Mouse (Mus musculus) ovary, postnatal 14 days (tissue): ENCODE measurements around the gene Spindoc.
A peak's percentile ranks its signal among the peaks of the same experiment; 100 is the strongest.

Source experiments
- DNase-seq: peaks from one replicate; pipeline ENCODE4 v3.0.0; 2022; ENCODE audit warnings: low spot score

Gene Spindoc

DNA sequence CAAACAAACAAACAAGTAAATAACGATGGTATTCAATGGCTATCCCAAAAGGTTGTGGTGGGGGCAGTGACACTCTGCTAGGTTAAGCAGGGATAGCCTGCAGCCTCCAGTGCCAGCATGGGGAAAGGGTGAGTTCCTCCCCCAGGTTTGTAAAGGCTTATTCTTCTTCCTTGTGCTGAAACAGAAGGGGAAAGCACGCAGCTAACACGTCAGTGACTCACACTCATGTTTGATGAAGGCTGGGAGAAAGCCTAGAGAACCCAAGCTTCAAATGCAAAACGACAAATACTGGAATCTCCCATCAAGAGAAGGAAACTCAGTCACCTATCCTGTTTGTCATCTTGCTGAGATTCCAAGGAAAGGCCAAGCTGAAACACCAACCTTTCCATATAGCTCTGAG, 47.1 kb downstream of the Spindoc start:
- no peak for DNase-seq

- DNase-seq, result no peak
Observed at GRCm38 (mm10) chr19:7334049-7334448, 48.7 kb downstream of the Spindoc start.

- DNase-seq, result no peak
Observed at GRCm38 (mm10) chr19:7321391-7321790, 61.4 kb downstream of the Spindoc start.

GRCm38 (mm10) chr19:7320181-7320580, 62.6 kb downstream of the Spindoc start:
- no peak for DNase-seq

GRCm38 (mm10) chr19:7317716-7318115, 65.1 kb downstream of the Spindoc start:
- DNase-seq, result no peak

- no peak for DNase-seq
Observed at GRCm38 (mm10) chr19:7316822-7317221, 66.0 kb downstream of the Spindoc start.

DNA sequence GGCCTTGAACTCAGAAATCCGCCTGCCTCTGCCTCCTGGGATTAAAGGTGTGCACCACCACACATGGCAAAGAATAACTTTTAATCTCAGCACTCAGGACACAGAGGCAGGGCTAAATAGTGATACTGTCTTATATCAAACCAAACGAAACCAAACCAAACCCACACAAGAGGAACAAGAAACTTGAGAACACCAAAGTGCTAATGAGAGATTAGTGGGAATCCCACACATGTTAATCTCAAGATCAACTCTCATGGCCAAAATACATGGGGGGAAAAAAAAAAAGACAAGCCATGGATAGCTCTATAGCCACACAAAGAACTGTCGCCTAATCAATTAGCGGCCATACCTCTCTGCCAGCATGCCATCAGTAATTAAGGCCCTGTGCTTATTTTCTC, 67.2 kb downstream of the Spindoc start:
- no peak for DNase-seq

DNA sequence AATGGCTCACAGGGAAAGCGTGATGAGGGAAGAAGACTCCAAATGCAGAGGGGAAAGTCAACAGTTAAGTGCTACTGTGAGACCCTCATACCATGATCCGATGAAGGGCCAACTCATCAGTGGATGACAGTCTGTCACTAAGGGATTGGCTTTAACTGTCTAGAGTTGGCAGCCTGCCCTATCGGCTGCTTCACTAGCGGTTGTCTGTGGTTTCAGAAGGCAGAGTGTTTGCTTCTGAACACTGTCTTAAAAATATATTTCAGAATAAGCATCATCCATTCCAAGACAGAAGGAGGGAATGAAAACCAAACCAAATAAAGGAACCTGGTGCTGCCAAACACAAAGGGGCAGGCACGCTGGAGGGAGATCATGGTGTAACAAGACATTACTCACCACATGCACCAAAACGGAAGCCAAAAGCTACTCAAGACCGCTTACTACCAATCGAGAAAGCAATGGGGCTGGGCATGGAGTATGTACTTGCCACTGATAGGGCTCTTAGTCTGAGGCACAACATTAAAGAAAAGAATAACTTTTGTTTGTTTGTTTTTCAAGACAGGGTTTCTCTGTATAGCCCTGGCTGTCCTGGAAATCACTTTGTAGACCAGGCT, 67.7 kb downstream of the Spindoc start:
- no peak for DNase-seq

DNA sequence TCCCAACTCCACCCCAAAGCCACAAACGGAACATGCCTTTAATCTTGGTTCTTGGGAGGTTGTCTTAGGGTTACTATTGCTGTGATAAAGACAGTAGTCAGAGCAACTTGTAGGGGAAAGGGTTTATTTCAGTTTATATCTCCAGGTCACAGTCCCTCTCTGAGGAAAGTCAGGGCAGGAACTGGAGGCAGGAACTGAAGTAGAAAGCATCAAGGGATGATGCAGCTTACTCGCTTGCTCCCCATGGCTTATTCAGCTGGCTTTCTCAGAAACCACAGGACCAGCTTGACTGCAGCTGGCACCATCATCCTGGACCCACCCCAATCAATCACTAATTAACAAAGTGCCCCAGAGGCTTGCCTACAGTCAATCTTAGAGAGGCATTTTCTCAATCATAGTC, 69.1 kb downstream of the Spindoc start:
- DNase-seq, result no peak

- no peak for DNase-seq
Observed at GRCm38 (mm10) chr19:7311306-7311705, 71.5 kb downstream of the Spindoc start.

DNA sequence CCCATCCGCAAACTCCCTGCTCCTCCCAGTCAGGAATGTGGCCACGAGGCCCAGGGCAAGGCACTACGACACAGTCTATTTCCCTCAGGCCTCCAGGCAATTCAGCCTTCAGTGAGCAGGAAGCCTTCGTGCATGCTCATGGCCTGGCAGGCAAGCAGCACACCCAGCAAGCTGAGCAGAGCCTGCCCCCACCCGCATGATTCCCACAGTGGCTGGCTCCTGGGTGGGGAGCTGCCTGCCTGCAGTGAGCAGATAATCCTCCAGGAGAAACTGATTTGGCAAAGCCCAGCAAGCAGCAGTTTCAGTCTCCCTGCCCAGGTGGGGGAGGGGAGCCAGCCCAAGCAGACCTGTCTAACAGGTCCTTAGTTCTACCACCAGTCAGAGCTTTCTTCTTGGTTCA, 72.1 kb downstream of the Spindoc start:
- peak; percentile 46 for DNase-seq

DNA sequence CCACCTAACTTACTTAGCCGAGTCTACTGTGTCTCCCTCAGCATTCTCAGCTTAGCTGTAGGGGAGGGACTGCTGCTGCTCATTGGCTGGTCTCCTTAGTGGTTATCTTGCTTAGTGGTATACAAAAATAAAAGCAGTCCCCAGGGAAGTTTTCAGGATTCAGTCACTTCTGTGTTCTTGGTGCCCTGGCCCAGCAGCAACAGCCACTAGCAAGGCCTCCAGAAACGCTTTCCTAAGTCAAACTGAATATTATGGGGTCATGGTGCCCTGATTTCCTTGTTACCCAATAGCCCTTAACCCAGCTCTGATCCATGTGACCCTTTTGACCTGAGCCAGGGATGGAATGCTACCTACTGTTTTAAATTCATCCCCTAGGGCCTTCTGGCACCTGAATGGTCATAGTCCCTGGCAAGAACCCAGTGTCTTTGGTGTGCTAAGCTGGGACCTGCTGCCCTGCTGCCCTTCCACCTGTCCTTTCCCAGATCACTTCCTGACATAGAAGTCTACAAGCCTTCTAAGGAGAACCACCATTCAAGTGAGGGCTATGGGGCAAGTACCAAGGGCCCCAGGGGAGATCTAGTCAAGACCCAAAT, 73.0 kb downstream of the Spindoc start:
- DNase-seq, result no peak

DNA sequence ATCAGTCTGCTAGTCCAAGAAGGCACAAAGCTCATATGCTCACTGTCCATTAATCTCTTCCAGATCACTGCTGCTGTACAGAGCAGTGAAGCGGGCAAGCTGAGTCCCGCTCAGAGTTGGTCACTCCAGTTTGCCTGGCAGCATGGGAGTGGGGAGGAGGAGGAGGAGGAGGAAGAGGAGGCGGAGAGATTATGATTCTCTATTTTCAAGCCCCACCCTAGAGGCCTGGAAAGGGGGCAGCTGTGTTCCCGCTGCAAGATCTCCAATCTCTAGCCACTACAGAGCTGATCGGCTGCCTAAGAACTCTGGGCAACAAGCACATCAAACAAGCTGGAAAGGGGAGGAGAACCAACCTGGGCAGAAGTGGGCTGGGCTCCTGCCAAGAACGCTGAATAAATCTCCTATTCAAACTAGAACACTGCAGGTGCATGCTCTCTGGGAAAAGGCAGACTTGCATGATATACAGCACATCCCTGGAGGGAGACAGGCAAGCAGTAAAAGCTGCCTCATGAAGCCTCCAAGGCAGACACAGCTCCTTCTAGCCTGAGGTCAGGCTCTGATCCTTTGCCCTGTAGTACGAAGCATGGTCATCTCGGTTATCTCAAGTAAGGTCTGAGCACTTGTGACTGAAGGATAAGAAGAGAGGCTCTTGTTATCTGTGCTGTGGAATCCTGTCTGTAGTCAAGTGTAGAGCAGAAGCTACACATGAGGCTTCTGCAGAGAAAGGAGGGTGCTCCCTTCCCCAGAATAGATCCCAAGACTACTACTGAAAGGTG, 74.6 kb downstream of the Spindoc start:
- peak; percentile 58 for DNase-seq

DNA sequence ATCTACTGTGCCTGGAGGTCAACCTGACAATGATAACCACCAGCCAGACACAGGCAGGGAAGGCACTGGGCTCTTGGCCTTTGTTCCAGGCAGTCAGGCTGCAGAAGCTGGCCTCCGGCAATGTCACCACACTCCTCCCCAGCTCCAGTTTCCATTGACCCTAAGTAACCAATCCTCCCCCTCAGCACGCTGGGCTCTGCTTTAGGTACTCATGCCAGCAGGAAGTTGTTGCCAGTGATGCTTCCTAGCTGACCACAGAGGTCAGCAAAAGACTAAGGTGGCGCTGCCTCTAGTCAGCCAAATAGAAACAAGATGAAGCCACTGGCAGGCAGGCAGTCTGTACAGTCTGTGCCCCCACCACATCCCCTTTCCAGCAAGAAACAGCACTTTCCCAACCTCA, 75.8 kb downstream of the Spindoc start:
- DNase-seq, result no peak

- DNase-seq, result no peak
Observed at GRCm38 (mm10) chr19:7305380-7306310, 77.1 kb downstream of the Spindoc start.

DNA sequence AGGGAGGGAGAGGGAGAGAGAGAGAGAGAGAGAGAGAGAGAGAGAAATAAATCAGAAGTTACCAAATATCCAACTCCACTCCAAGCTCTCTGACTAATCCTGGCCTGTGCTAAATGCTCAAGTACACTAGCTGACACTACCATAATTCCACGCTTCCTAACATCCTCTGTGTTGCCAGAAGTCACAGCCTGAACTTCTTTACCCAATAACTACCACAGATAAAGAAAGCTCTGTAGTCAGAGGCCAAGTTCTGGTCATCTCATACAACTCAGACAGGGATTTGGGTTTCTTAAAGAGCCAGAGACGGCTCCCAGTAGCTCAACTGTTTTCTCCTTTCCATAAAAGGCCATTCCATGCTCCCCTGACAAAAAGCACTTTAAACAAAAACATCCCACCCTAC, 78.0 kb downstream of the Spindoc start:
- DNase-seq, result no peak
